Mouse (Mus musculus): ENCODE results near the gene Far2.

GRCm38 (mm10) chr6:148108741-148109472 lies 61.8 kb downstream of the Far2 start:
- TF ChIP-seq POLR2A (IDR thresholded peaks at IDR 0.05; ENCODE audit: low read depth, low read length), result no peak
- TF ChIP-seq CTCF (IDR thresholded peaks at IDR 0.05; ENCODE audit: borderline replicate concordance, insufficient read depth, low read length), result no peak
